Mouse (Mus musculus) layer of hippocampus, postnatal 10 days (tissue): ENCODE measurements around the gene Mtrf1l. TPM values are rescaled to one million over a fixed set of nuclear protein-coding genes. Genes with fewer than 3 reads are reported as not detected.
A peak's percentile ranks its signal among the peaks of the same experiment; 100 is the strongest.

Source experiments
- DNase-seq, 2 experiments: peaks; one replicate each; pipeline ENCODE4 v3.0.0; 2021; ENCODE audit warnings: low spot score in 2 of 2
- total RNA-seq, 2 experiments: library from RNA; stranded (reverse); gene quantifications; 2 replicates each; pipeline ENCODE4 v1.2.3; 2021

The Mtrf1l gene
- total RNA-seq, 2 experiments from 2014 or later = 9.3 to 11.3 TPM

GRCm38 (mm10) chr10:5805243-5805730 lies 18.4 kb downstream of the Mtrf1l start, which contains the start of gene Fbxo5:
Gene Fbxo5, minus strand, starts transcription at chr10:5805600.
- peak; percentile 97 to 98 for DNase-seq

DNA sequence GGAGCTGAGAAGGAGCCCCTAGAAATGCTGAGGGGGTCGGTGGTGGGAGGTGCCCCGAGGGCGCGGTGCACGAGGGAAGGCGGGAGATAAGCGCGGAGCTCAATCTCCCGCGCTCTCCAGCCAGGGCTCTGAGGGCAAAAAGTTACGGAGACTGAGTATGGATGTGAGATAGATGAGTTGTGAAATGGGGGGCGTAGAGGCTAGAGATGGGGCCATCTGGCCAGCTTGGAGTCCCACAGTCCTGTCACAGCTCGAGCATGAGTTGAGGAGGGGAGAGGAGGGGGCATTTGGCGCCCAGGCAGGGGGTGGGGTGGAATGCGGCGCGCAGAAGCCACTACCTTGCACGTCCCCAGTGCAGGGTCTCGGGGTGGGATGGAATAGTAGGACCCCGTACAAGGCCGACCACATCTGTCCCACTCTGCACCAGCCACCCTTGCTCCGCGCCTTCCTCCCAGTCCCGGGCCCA lies 19.0 kb downstream of the Mtrf1l start:
- DNase-seq = peak in 1 of 2 experiments; percentile 23

DNA sequence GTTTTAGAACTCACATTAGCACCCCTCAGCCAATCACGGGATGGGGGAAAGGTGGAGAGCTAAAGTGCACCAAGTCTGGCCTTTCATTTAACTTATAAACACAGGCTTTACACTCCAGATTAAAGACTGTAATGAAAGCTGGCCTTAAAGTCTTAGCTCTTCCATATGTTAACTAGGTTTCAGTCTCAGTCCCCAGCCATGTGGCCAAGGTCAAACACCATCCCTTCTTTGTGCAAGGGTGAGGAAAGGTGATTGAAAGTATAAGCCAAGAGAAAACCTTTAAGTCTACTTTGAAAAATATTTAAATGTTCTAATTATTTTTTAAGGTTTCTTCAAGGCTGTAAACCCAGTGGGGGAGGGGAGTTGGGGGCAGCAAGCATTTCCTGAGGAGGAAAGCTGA lies 20.0 kb downstream of the Mtrf1l start:
- no peak for DNase-seq

DNA sequence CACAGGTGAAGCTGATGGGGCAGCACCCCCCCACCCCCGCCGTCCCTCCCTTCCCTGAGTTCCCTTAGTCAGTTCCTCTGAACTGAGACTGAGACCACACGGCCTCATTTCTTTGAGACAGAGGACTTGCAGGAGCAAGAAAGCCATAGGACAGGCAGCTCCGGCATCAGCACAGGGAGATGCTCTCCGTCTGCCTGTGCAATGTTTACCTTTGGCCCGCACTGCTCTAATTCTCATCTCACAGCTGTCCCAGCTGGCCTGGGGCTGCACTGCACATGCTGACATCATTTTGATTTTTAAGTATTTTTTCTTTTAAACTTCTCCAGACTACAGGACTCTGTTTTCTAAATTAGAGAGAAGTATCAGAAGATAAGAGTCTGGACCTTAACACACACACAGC lies 20.8 kb downstream of the Mtrf1l start:
- no peak for DNase-seq

GRCm38 (mm10) chr10:5800490-5800889 lies 23.2 kb downstream of the Mtrf1l start:
- no peak for DNase-seq

- DNase-seq = no peak
Measured at GRCm38 (mm10) chr10:5798069-5798468, 25.6 kb downstream of the Mtrf1l start.

DNA sequence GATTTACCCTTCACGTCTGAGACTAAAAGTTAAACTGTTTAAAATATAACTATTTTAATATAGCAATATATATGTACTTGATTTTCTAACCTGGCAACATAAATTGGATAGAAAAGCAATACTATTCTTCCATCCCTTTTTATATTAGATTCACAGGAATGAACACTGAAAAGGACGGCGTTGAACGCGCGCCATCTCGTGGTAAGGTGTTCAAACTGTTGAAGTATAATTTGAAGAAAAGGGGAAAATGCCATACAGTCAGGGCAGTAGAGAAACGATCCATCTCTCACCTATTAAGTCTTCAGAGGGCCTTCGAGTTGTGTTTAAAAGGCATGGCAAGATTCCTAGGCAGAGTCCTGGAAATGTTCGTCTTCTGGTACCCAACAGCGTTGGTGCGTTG lies 33.1 kb downstream of the Mtrf1l start:
- DNase-seq = peak; percentile 76 to 81

- DNase-seq = peak; percentile 36 to 52
Measured at GRCm38 (mm10) chr10:5786923-5787322, 36.8 kb downstream of the Mtrf1l start.

Other genes starting within 250 kb of the Mtrf1l start
- gene Myct1, start 230.1 kb downstream of the Mtrf1l start, total RNA-seq = 1 to 10 TPM; 1.0 to 1.3 TPM
- gene Vip, start 184.7 kb downstream of the Mtrf1l start, total RNA-seq = 1 to 10 TPM; 8.0 to 9.1 TPM
- gene Fbxo5, start 18.3 kb downstream of the Mtrf1l start, total RNA-seq = 1 to 10 TPM; 2.4 to 2.5 TPM
- gene Rgs17, start 98.5 kb upstream of the Mtrf1l start, total RNA-seq = 10 to 100 TPM; 45.1 to 46.5 TPM